Mouse (Mus musculus) cortical plate, adult 2 months (tissue): ENCODE results near the gene Trappc3.

Experiments
- CTCF ChIP-seq: fragments of 200-500 bp; IDR thresholded peaks from 2 replicates; pipeline ENCODE4 v1.5.1; 2011; ENCODE audit warnings: mild to moderate bottlenecking, control low read depth, low read length; ENCODE audit not compliant: insufficient read depth; ENCODE audit errors: extremely low read depth
- POLR2A ChIP-seq: fragments of 200-500 bp; IDR thresholded peaks from 2 replicates; pipeline ENCODE4 v1.6.1; 2011; ENCODE audit warnings: mild to moderate bottlenecking, low read length, control low read depth; ENCODE audit not compliant: insufficient read depth; ENCODE audit errors: extremely low read depth

DNA sequence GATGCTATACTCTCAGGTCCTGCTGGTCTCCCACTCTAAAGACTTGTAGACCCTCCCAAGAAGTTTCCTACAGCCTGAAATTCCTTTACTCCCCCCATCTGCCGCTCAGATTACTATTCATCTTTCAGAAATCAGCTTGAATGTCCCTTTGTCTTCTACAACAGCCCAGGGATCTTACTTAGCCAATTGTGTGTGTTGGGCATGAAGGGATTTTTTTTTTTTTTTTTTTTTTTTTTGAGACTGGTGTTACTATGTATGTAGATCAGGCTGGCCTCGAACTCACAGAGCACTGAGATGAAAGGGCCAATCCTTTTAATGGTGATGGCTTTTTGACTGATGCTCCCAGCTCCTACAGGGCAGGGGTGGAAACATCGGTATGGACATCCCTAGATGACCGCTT is 33.8 kb downstream of the Trappc3 start:
- TF ChIP-seq POLR2A (no peak), CTCF (no peak)
